Mouse (Mus musculus) megakaryocyte-erythroid progenitor cell, adult 5-6 weeks (primary cell): Measurements from ENCODE around the gene 2310022B05Rik. TPM values are rescaled to one million over a fixed set of nuclear protein-coding genes. Genes with fewer than 3 reads are reported as not detected.

Source experiments
- ATAC-seq: replicated peaks from 2 replicates; pipeline ENCODE4 v1.8.0; 2016; ENCODE audit warnings: mild to moderate bottlenecking, inconsistent platforms; ENCODE audit not compliant: severe bottlenecking, poor library complexity, low FRiP score, low TSS enrichment
- total RNA-seq, 2 experiments: library from RNA; stranded (forward) in 1 of 2; stranded (reverse) in 1 of 2; fragments of 200-1000, 215-1000 nt in 1 of 2; fragments of >200 nt in 1 of 2; fragmentation: Nextera tagmentation in 1 of 2; gene quantifications; 2 replicates each; pipeline ENCODE4 v1.2.3; 2014 to 2017

Gene 2310022B05Rik
- total RNA-seq, 2 experiments from 2014 or later = 3.7 to 34.7 TPM

DNA sequence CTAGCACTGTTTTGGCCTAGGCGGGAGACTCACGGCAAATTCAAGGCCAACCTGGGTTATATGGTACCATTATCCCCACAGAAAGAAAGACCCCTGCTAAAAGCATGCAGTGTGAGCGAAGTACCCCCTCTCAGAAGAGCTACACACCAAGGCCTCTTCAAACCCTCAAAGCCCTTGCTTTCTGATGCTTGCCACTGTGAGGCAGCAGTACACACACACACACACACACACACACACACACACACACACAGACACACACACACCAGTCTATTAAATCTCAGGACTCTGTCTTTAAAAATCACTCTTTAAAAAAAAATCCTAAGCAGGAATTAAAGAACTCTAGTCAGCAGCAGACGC, 683 bp upstream of the 2310022B05Rik start:
- ATAC-seq = no peak

DNA sequence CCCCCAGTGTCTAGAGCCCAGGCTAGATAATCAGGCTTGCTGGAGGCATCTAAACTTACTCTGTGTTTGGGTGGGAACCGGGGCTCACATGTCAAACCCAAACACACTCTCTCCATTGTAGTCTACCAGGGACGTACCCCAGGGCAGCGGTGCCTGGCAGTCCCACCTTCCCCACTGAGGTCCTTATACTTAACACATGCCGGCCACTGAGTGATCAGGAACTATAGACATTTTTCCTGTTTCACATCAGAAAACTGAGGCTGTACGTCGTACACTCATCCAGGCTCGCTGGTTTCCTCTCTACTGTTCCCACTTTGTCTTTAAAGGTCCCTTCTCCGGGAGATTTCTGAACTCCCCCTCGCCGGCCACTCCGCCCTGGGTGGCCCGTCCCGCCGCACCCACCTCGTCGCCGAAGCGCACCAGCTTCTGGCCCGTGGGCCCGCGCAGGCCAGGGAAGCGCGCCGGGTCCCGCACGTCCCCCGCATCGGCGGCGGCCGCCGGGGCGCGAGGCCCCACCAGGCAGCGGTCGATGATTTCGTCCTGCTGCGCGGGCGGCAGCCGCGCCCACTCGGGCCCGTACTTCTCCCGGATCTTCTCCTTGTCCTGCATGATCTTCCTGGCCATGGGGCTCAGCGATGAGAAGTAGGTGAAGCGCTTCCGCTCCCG, 590 bp downstream of the 2310022B05Rik start:
- no peak for ATAC-seq

DNA sequence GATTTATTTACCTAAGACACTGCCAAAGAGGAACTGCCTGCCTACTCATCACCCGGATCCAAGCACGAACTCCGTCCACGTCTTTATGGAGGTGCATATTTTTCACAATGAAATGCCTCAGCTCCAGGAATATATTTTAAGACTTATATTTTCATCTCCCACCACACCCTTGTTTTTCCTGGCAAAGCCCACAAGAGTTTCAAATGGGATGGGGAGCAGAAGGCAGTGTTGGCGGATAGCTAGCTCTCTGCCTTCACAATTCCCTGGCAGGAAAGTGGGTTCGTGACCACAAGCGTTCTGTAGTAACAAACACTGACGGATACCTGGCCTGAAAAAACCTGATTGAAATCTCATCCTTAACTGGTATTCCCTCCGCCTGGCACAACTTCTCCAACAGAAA, 1.4 kb downstream of the 2310022B05Rik start:
- no peak for ATAC-seq

DNA sequence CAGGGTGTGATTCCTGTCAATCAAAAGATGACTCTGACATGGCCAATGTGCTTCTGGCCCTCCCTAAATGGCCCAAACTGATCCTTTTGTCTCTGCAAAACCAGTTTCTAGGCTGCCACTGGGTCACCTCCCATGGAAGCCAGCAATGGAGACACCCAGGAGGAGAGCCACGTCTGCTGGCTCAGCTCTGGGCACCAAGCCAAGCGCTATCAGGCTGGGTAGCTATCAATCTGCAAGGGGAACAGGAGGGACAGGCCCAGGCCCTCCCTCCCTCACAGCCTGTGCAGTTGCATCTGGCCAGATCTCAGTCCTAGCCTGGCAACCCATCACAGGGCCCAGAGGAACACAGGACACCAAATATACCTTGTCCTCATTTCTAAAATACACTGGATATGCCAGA, 4.8 kb downstream of the 2310022B05Rik start:
- ATAC-seq = peak; percentile 72

DNA sequence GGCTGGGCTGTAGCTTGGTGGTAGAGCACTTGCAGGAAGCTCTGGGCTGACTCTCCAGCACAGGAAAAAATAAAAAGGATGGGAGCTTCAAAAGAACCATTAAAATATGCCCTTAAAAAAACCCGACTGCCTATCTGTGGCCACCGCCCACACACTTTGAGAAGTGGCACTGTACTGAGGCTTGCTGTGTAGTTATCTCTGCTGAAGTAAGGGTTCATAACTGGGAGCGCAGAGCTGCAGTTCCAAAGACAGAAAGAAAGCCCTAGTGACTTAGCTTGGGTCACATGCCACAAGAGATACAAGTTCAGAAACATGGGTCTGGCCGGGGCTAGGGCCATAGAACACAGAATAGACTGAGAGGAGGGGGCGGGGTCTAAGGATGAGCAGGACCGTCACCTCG, 5.2 kb downstream of the 2310022B05Rik start:
- ATAC-seq = peak; percentile 91

DNA sequence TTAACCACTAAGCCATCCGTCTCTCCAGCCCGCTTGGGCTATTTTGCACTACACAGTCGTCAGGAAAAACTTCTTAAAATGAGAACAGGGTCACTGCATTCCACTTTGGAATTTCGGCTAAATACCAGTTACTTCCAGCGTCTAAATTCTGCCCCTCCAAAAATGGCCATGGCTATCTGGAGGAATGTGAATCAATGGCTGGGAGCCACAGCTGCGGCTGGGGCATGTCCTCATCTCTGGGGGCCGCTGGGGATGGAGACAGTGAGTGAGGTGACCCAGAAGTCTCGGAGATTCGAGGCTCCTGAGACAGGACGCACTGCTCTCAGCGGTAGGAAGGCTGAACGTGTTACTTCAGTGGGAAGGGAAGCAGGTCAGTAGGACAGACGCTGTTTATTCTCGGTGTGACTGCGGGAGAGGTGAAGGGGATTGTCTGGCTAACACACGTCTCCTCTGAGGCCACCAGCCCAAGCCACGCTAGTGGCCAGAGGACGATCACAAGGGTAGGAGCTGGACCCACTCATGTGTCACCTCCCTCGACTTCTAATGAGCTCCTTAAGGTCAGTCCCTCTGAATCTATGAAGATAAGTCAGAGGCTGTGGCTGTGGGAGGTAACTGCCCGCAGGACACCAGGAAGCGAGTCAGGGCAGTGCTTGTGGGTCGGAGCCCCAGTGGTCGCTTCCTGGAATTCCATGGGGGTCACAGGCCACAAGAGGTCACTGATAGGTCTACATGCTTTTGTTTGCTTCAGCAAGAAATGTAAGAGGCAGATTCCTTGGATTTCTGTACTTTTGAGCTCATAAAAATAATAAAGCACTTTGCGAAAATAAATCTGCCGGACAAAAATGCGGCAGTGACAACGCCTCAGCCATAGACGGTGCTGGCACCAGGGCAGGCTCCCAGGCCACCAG, 9.3 kb downstream of the 2310022B05Rik start:
- ATAC-seq = no peak

DNA sequence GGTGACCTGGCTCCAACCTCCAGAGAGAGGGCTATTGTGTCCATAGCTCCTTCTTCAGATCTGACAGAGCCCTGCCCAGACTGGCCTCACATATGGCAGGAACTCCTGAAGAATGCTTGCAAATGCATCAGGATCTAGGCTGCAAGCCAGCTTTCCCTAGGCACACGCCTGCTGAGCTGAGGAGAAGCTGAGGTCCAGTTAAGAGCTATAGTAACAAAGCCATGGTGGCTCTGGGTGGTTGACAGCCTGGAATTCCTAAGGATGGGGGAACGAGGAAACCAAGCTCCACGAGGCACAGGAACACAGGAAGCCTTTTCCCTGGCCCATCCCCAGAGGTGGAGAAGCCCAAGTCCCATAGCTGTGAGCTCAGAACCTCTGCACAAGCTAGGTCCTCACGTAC, 10.6 kb downstream of the 2310022B05Rik start:
- ATAC-seq = no peak

DNA sequence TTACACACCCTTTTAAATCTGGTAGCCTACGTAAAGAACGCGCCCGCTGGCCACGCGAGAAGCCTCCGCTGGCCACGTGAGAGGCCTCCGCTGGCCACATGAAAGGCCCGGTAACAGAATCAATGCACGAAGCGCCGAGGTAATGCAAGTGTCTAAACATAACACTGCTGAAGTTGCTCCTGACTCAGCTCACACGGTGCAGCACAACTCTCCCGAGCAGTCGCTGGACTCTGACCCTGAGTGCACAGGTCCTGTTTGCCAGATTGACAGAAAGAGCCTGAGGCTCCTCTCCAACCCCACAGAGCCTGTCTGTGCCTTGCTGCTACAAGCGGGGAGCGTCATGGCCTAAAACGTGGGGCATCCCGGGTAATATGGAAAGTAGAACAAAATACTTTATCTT, 11.4 kb downstream of the 2310022B05Rik start:
- ATAC-seq = no peak

DNA sequence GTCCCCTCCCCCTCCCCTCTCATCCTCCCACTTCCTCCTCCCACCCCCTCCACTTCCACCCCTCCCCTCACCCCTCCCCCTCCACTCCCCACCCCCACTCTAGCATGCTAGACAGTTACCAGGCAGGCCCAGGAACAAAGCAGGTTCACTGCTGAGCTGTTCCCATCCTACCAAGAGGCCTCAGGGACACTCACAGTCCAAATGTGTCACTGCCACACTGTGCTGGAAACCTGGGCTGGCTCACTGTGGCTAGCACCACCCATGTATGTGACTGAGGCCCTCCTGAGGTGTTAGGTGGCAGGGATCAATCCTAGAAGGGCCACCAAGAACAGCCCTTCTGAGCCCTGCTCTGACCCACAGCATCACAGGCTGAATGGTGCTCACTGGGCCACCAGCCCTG, 14.9 kb downstream of the 2310022B05Rik start:
- ATAC-seq = no peak

DNA sequence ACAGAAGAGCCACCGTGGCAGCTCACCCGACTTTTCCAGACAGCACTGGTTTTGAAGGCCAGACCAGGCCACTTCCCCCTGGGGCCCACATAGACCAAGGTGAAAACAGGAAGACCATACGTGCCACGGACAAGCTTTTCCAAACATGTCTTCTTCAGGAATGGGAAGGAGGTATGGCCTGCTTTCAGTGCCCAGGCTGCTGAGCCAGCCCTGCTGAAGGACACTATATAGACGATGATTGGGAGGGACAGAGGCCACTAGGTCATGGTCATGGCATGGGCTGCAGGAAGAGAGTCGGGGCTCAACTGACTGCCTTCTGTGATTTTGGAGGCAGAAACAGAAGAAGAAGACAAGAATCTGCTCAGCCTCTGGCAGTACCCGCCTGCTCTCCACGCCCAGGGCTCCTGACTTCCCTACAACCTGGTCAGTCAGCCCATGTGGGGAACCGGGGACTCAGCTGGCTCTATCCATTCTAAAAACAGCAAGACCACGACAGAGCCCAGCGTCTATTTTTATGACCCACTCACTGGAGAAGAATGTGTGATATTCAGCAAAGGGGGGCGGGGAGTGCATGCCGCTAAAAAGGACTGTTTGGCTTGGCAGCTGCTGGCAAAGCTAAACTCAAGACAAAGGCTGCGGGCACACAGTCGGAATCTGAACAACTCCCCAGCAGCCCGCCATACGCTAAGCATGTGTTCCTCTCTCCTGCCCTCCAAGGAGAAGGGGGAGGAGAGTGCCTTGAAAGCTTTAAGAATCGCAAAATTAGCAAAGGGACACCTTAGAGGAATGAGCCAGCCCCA, 19.4 kb downstream of the 2310022B05Rik start:
- ATAC-seq = no peak

DNA sequence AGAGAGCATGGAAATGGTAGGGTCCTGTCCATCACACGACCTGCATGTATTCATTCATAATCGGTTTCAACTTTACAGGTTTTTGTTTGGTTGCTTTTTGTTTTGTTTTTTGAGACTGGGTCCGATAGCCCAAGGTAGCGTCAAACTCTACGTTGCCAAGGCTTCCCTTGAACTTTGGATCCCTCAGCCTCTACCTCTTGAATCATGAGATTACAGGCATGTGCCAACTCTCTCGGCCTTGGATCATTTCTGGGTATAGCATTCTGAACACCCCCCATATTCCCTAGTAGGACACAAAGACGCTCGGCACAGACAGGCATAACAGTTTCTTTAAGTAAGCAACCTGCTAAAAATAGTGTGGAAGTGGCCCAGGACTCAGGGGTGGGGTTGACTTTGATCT, 21.6 kb downstream of the 2310022B05Rik start:
- ATAC-seq = no peak

DNA sequence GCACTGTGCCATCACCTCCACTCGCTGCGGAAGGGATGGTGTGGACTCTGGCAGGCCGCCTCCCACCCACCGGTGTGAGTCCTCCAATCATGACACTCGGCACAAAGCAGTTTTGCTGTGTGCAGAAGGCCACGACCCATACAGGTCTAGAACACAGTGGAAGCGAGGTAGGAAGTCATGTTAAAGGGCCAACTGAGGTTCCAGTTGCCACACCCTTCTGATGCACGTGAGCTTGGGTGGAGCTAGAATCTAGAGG, 28.0 kb downstream of the 2310022B05Rik start:
- ATAC-seq = no peak

DNA sequence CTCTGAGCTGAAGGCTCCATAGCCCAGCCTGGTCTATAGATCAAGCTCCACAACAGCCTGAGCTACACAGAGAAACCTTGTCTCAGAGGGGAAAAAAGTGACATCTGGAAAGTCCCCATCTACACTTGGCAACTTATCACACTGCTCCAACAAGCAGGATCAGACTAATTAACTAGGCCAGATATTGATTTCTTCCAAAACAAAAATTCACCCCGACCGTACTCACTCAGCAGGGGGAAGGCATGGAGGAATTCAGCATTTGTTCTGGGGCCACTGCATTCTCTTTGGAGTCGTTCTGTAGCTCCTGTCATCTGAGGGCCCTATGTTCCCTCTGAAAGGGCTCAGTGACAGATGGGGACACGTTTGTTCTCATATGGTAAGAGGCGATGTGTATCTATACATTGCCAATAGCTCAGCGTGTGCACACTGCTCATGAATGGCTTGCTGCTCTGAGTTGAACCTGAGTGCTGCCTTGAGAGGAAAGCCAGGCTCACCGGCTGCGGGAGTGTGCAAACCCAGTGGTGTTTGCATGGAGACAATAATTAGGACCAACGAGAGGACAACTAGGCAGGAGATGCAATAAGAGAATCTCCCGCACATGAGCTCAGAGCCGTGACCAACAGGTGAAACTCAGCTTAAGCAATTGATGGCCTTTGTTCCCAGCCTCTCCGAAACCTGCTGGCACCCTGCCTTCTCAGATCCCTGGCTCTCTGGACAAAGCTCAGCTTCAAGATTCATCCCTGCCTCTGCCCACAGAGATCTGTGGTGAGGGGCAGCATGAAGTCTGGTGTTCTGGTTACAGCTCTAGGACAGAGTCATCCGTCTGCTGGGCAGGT, 28.5 kb downstream of the 2310022B05Rik start:
- ATAC-seq = no peak

DNA sequence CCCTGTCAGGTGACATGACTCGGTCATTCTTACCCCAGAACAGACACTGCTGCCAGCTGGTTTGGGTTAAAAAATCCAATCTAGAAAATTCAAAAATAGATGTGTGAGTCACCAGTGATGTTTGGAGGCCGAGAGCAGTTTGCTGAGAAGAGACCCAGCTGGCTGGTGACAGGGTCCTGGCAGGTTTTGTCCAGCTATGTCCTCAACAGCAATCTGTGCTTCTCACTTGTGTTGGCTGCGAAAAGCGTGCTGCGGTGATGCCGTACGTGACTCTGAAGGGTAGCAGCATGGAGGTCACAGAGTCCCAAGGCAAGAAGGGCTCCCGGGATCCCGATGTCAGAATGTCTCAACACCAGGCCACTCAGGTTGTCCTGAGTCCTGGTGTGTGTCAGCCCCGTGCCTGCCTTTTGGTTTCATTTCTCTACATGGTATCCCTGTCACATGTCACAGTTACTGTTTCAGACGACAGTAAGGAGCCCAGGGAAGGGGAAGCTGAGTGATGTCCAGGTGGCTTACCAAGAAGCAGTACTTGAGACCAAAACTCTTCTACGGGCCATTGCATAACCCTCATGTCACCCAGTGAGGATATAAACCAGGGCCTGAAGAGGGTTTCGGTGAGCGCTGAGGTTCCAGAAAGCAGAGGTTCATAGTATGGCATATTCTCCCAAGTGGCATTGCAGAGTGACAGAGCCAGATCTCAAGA, 30.0 kb downstream of the 2310022B05Rik start:
- no peak for ATAC-seq

DNA sequence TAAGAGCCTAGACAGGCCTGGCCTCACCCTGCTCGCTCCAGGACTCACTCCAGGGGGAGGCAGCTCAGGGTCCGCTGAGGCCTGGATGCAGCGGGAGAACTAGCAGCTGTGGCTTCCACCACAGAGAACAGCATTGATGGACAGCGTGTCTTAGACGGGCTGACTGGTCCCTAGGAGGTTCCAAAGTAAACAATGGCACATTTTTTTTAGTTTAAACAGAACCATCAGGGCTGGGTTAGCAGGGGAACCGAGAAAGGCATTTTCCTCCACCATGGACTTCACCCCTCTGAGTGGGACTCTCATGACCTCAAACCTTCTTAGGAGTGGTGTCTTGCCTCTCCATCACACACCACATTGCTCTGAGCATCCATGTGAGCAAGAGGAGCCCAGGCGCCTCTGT, 31.2 kb downstream of the 2310022B05Rik start:
- ATAC-seq = no peak

DNA sequence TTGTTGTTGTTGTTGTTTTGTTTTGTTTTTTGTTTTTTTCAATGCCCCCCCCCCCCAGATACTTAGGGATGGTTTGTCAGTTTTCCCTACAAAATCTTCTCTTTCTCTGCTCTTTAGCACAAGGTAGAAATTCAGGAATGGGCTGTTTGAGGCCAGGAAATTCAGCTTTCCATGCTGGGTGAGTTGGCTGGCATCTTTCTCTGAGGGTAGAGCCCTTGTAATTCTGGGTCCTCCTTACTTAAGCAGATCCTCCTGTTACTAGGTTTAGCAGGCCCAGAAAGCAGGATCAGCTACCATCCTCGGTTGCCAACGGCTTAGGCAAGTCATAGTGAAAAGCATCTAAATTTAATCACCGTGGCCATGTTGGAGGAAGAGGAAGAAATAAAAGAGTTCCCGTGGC, 32.3 kb downstream of the 2310022B05Rik start:
- ATAC-seq = no peak

DNA sequence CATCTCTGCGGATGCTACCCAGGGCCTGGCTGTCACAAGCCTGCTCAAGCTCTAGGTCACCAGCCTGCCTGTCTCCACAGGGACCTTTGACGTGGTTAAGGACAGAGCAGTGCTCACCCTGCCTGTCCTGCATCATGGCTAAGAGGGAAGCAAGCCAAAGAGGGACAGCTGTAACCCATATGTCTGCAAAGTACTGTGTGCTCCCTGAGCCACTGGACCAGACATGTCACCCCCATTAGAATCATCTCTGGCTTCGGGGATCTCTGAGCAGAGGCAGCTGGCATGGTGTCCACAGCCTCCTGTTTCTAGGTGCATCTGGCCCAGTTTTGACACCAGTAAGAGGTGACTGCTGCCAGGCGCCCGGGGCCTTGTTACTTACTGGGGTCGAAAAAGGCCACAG, 32.7 kb downstream of the 2310022B05Rik start:
- no peak for ATAC-seq

DNA sequence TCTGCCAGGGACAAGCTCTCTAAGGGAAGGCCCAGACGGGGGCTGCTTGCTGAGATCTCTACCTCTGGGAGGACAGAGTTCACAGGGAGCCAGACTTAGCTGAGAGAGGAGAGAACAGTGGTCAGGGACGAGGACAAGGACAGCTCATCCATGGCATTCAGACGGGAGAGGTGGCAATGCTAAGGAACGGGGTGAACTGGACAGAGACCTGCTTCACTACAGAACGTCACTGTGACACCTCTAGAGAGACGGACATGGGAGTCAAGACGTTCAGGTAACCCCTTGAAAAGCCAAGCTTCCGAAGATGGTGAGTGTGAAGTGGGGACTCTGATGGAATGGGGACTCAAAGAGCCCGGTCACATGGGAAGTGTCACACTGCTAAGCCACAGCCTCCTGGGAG, 36.9 kb downstream of the 2310022B05Rik start:
- no peak for ATAC-seq

DNA sequence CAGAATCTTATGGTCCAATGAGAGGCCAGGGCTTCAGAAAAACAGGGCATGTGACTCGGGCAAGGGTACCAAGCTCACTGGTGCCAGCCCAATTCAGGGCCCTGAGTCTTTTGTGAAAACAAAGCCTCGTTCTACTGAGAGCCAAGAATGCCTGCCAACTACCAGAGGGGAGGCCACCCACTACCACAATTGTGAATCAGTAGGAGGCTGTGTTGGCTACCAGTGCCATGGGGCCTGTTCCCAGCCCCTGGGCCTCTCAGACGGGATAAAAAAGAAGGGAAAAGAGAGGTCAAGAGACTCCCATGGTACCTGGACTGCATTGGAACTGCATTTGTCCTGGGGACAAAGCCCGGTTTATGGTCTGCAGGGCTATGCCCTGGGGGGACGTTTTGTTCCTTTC, 41.9 kb downstream of the 2310022B05Rik start:
- ATAC-seq = no peak
